Mouse (Mus musculus): ENCODE data around the gene Cluh.

Cluh gene

DNA sequence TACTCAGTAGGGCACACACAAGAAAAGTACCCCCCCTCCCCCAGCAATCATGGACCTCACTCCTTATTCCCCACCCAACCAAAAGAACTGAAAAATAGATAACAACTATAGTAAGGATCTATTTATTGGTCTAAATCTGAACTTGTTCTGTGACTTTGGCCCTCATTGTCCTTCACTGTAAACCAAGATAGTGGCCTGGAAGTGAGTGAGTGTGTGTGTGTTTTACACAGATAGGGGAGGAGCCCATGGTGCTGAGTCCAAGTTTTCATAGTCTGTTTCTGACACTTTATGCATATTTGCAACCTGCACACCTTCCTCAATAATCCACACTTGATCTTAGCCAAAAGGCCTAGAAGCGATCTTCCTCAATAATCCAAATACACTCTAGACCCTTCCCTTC lies 619 bp upstream of the Cluh start:
- no peak for DNase-seq (ENCODE audit: low spot score)

DNA sequence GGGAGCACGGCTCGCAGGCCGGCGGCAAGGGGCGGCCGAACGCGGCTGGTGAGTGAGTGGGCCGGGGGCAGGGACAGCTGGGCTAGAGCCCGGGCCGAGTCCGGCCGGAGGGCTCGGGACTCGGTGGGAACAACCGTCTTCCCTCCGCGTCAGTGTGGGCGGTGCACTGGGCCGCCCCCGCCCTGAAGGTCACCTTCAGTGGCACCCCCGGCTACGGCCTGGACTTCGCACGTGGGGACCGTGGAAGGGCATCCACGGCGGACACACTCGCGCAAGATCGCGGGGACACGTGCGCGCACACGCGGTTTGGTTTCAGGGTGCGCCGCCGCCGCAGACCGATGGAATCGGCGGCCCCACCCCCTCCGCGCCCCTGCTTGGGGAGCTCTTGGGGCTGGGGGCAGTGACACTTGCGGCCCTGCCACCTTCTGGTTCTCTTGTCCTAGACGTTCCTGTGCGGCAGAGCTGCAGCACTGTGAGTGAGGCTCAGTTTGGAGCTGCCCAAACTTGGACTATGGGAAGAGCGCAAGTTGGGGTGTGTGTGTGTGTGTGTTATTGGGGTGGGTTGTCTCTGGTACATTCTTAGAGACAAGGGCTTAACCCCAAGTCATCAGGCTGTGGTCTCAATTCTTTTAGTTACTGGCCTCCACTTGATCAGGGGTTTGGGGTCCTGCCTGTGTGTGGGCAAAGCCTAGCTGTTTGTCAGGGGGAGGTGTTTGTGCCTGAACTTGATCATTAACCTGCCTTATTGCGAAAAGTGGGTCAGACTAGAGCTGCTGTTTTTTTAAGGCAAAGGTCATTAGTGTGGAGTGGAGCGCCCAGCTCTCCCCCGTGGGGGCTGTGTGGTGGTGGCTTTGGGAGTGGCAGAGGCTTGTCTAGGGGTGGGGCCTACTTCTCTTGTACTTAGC lies 604 bp downstream of the Cluh start:
- no peak for DNase-seq (ENCODE audit: low spot score)

DNA sequence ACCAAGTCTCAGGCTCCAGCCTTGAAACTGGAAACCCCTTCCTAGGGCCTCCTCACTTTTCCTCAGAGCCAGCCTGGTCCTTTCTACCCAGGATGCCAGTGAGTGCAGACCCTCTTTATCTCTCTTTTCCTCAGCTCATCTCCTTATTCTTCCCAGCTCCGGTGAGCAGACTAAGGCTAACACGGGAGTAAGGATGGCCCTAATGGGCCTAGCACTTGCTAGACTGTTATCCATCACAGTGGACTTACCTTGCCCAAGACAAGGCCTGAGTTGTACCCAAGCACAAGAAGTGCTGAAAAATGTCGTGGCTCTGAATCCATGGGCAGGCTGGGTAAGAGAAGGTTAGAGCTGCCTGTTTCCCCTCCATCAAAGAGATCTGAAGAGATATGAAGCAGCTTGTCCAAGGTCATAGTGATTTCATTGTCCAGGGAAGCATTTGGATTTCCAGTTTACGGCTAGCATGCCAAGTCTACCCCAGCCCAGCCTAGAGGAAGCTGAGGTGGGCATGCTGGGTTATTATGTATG lies 1.3 kb downstream of the Cluh start:
- DNase-seq (ENCODE audit: low spot score), result no peak

DNA sequence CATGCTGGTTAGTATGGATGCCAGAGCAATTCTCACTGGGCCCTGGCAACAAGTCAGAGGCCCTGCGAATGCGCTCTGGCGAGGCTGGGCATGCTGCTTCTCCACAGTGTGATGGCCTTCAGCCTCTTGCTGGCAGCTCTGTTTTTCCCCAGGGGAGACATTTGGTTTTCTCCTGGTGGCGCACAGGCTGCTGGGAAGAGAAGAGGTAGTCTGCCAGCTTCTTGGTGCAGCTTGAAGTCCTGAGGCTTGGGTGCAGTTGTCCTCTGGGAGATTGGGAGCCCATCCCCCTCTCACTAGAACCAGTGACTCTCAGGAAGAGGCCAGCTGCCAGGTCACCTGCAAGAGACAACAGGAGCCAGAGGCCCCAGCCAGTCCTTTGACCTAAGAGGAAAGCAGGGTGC lies 3.5 kb downstream of the Cluh start:
- DNase-seq (ENCODE audit: low spot score), result no peak

DNA sequence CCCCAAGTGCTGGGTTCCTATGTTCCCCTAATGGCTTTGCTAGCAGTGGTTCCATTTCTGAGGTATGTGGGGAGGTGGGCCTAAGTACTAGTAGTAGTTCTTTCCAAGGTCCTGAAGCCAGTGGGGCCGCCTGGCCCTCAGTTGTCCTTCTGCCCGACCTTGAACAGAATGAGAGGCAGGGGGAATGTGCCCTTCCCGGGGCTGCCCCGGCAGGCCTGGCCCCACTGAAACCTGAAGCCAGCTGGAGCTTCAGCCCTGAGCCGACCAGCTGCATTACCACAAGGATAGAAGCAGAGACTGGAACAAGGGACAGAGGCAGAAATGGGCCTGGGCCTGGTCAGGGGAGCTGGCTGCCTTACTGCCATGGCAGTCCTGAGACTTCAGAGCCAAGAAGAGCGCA lies 4.1 kb downstream of the Cluh start:
- DNase-seq (ENCODE audit: low spot score), result no peak

DNA sequence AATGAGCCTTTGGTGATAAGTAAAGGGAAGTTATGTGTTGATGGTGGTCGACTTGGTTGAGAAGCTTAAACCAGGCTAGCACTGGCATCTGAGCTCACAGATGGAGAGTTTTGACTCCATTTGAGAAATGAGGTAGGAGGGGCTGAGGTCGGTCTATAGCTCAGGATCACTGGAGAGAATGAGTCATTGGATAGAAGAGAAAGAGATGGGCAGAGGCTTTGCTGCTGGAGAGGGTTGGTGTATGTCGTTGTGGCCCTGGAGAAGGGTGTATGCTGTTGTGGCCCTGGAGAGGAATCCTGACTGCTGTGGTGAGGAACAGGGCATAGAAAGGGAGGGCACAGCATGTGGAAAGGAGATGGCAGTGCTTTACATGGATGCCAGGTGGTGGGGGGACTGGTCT lies 6.6 kb downstream of the Cluh start:
- no peak for DNase-seq (ENCODE audit: low spot score)

DNA sequence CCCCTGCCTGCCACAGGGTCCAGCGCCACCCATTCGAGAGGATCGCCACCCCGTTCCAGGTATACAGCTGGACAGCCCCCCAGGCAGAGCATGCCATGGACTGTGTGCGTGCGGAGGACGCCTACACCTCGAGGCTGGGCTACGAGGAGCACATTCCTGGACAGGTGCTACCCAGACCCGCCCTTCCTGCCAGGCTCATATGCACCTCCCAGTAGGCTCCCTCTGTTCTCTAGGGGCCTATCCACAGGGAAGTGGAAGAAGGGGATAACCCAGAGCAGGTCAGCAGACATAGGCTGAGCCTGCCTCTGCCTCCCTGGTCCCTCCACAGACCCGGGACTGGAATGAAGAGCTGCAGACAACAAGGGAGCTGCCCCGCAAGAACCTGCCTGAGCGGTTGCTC lies 11.0 kb downstream of the Cluh start:
- DNase-seq (ENCODE audit: low spot score), result no peak

DNA sequence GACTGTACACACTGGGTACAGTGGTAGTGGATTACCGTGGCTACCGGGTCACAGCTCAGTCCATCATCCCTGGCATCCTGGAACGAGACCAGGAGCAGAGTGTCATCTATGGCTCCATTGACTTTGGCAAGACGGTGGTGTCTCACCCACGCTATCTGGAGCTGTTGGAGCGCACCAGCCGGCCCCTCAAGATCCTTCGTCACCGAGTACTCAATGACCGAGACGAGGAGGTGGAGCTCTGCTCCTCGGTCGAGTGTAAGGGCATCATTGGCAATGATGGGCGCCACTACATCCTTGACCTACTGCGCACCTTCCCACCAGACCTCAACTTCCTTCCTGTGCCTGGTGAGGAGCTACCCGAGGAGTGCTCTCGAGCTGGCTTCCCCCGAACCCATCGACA lies 12.3 kb downstream of the Cluh start:
- DNase-seq (ENCODE audit: low spot score), result no peak

DNA sequence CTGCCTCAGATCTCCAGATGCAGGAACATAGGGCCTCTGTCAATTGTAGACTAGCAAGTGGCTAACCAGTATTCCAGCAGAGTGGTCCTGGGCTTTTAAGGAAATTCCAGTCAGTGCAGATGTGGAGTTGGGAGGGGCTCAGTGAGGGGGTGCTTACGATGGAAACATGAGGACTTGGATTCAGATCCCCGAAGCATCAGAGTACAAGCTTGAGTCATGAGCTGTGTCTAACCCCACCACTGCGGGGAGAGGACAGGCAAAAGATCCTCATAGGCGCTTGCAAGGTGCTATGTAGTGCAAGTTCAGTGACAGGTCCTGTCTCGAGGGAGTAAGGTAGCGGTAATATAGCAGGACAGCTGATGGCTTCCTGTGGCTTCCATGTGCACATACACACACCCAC lies 12.9 kb downstream of the Cluh start:
- no peak for DNase-seq (ENCODE audit: low spot score)

DNA sequence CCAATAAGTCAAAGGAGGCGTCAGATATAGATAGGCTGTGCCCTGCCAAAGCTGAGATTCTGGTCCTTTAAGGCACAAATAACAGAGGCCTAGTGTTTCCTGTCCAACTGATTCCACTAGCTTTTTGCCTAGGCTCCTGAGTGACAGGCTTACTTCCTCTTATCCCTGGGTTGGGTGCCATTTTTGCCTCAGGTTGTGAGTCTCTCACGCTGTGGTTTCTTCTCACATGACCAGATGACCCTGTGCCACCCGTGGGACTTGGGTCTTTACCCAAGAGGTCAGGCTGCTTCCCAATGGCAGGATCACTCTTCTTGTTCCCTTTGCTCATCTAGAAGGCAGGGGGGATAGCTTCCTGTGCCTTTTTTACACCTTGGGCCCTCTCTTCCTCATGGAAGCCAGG lies 15.0 kb downstream of the Cluh start:
- no peak for DNase-seq (ENCODE audit: low spot score)

DNA sequence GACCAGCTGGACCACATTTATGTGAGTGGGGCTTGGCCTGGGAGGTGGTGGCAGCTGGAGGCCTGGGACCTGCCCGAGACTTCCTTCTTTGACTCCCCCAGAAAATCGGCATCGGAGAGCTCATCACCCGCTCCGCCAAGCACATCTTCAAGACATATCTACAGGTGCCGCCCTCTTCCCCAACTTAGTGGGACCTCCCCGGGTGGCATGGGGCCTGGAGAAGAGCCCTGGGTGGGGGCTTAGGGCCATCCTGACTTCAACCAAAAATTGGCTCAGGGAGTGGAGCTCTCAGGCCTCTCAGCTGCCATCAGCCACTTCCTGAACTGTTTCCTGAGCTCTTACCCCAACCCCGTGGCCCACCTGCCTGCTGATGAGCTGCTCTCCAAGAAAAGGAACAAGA lies 15.6 kb downstream of the Cluh start:
- DNase-seq (ENCODE audit: low spot score), result no peak

DNA sequence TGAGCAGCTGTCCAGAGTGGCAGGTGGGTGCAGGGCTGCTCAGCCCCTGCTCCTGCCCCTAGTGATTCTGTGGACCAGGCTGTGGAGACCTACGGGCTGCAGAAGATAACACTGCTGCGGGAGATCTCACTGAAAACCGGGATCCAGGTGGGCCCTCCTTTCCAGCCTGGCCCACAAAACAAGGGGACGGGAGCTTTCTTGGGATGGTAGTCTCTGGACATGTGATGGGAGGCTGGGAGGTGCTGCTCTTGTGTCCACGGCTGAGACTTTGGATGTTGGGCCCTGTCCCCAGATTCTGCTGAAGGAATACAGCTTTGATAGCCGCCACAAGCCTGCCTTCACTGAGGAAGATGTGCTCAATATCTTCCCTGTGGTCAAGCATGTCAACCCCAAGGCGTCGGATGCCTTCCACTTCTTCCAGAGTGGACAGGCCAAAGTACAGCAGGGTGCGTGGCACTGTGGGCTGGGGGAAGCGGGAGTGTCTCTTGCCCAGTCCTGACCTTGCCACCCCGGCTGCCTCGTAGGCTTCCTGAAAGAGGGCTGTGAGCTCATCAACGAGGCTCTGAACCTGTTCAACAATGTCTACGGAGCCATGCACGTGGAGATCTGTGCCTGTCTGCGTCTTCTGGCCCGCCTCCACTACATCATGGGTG lies 16.5 kb downstream of the Cluh start:
- no peak for DNase-seq (ENCODE audit: low spot score)

DNA sequence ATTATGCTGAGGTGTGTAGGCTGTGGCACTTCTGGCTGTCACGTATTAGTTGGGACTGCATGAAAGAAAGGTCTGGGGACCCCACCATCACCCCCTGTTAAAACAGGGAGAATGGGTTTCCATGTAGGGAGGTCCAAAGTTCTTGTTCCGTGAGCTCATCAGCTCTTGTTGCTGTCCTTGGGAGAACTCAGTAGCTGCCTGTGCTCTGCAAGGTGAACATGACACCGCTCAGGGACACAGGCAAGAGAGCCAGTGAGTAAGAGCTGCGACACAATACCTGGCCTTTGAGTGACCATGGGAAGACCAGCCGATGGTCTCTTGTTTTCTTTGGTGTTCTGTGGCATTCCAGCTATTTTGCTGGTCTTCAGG lies 17.0 kb downstream of the Cluh start:
- no peak for DNase-seq (ENCODE audit: low spot score)

DNA sequence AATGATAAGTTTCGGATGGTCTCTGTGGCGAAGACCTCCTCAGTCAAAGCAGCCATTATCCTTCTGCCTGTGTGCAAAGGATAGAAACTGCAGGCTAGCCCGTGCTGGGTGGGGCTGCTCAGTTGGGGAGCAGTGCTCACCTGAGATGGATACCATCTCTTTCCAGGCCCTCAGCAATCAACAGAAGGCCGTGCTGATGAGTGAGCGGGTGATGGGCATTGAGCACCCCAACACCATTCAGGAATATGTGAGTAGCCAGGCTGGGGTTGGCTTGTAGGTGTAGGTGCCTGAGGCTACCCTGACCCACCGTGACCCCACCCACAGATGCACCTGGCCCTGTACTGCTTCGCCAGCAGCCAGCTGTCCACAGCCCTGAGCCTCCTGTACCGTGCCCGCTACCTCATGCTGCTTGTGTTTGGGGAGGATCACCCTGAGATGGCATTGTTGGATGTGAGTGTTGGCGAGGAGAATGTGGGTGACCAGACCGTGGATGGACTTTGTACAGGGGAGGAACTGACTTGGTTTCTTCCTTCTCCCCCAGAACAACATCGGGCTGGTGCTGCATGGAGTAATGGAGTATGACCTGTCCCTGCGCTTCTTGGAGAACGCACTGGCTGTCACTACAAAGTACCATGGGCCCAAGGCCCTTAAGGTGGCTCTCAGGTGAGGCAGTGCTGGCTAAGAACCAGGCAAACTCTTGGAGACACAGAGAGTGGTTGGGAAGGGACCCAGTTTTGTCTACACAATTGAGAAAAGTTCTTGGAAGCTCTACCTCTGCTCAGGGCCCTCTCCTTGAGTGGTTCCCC lies 17.7 kb downstream of the Cluh start:
- no peak for DNase-seq (ENCODE audit: low spot score)

DNA sequence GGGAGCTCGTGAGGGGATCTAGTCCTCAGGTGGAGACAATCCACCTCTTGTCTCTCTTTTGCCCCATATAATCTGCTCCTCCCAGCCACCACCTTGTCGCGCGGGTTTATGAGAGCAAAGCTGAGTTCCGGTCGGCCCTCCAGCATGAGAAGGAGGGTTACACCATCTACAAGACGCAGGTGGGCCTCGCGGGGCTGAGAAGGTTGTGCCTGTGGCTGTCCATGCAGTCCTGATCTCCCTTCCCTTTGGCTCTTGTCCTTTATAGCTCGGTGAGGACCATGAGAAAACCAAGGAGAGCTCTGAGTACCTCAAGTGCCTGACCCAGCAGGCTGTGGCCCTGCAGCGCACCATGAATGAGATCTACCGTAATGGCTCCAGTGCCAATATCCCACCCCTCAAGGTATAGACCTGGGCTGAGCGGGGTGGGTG lies 18.3 kb downstream of the Cluh start:
- no peak for DNase-seq (ENCODE audit: low spot score)

DNA sequence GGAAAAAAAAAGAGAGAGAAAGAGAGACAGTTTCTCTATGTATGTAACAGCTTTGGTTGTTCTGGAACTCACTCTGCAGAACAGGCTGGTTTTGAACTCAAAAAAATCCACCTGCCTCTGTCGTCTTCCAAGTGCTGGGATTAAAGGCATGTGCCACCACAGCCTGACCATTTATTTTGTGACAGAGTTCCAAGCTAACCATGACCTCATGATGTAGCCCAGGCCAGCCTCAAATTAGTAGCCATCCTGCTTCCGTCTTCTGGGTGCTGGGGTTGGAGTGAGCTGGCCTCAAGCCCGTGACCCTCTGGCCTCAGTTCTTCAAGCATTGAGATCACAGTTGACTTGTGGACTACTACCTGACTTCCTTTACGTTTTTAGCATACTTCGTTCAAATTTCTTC lies 19.2 kb downstream of the Cluh start:
- no peak for DNase-seq (ENCODE audit: low spot score)

DNA sequence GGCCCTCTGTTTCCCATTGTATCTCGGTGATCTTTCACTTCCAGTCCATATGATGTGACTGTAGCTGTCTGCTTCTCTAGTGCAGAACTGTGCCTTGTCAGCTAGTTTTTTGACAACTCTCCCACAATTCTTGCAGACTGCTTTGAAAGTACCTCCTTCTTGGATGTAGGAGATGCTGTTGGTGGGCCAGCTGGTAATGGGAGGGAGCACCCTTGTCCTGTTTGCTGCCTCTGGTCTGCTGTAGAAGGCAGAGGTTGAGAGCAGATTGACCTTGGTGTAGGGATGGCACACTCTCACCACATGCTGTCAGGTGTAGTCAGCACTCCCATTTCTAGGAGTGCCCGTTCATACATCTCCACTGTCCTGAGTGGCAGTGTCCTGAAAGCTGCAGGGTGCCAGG lies 19.7 kb downstream of the Cluh start:
- DNase-seq (ENCODE audit: low spot score), result no peak

DNA sequence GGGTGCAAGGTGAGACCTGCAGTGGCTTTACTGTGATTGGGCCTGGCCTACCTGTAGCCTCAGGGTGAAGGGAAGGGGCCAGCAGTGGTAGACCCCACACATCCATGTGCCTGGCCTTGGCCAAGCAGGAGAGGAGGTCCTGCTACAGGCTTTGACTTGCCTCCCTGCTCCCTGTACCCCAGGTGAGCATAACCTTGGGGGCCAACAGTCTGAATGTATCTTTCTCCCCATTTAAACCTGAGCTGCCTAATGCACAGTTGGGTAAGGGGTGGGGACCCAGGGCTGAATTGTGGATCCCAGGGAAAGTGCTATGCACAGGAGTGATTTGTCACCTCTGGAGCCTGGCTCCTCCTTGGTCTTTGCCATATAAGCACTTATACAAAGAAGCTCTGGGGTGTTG lies 20.9 kb downstream of the Cluh start:
- no peak for DNase-seq (ENCODE audit: low spot score)

DNA sequence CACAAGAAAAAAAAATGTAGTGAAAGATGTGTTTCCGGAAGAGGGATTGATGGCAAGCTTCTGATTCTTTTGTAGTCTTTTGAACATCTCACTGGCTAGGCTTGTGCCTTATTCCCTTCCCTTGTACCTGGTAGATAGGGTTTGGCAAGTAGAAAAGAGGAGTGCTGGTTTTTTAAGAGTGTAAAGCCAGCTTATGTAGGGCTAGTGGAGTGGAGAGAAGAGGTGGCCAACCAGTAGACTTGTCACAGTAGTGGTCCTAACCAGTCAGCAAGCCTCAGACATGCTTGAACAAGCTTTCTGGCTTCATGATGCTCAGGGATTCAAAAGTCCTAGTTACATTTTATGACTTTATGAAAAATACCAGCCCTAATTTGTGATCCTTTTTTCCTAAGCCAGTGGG lies 21.7 kb downstream of the Cluh start:
- no peak for DNase-seq (ENCODE audit: low spot score)

DNA sequence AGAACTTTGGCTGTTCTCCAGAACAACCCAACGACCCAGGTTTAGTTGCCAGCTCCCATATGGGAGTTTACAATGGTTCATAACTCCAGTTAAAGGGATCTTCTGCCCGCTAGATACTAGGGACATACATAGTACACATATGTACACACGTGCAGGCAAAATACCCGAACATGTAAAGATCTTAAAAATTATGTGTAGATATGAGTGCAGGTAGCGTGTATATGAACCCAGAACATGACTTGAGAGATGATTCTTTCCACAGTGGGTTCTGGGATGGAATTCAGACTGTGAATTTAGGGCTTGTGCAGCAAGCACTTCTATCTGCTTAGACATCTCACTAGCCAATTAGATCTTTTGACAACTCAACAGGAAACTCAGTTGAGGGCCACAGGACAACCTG lies 22.5 kb downstream of the Cluh start:
- DNase-seq (ENCODE audit: low spot score), result no peak

DNA sequence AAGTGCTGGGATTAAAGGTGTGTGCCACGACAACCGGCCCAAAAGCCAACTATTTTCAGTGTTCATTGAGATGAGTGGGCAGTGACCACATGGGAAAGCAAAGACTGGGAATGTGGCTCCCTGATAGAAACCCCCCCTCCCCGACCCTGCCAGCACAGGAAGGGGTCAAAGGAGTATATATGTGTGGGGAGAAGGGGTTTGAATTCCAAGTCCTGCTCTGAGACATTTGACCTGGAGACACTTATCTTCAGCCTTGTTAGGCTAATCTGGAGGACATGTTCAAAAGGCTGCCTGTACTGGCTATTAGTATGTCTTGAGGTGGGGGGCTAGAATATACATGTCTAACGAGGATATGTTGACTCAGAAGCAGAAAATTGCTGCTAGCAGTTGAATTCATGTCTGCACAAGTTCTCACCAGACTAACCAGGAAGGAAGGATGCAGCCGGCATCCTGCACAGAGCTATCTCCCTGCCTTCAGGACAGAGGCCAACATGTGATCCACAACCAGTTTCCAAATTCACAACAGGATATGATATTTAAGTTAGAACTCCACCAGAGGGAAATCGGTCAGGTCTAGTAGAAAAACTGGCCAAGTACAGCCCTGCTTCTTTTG lies 23.7 kb downstream of the Cluh start:
- DNase-seq (ENCODE audit: low spot score), result no peak

DNA sequence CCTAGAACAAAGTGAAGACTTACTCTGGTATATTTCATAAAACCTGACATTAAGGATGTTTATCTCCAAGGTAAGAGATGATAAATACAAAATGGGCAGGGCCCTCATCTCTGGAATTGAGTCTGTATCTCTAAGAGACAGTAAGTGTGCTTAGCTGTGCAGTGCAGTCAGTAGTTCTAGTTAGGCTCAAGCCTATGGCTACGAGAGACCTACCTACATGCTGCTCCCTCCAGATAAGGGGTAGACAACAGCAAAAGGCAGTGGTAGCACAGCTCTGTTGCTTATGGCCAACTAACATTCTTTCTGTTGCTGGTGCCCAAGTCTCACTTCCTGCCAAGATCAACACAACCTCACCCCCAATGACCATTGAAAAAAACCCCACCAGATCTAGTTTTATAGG lies 24.3 kb downstream of the Cluh start:
- DNase-seq (ENCODE audit: low spot score), result no peak

All from spleen, adult 12 weeks (tissue).